Mouse (Mus musculus): ENCODE data around the gene Zfp978. TPM values are rescaled to one million over a fixed set of nuclear protein-coding genes. Genes with fewer than 3 reads are reported as not detected.
"Not testable (repeated sequence)": the region's sequence is repeated elsewhere in the genome, so short reads cannot be mapped to it uniquely, and the experiment has no call there.

Gene Zfp978
- polyA plus RNA-seq, 1 experiment from 2014 or later: not detected

- H3K4me1 ChIP-seq; H3K27me3 ChIP-seq; H3K4me2 ChIP-seq; H3K4me3 ChIP-seq; H3K9ac ChIP-seq; ATAC-seq; H3K36me3 ChIP-seq (ENCODE audit: poor library complexity, severe bottlenecking); H3K27ac ChIP-seq: not testable (repeated sequence)
- WGBS: 90% methylated on average over 6 of the region's 6 CpGs
- H3K9me3 ChIP-seq (replicated peaks): peaks cover 54% of the 10 kb centered on the region
Measured at GRCm38 (mm10) chr4:147403509-147403908, 42.4 kb downstream of the Zfp978 start.

DNA sequence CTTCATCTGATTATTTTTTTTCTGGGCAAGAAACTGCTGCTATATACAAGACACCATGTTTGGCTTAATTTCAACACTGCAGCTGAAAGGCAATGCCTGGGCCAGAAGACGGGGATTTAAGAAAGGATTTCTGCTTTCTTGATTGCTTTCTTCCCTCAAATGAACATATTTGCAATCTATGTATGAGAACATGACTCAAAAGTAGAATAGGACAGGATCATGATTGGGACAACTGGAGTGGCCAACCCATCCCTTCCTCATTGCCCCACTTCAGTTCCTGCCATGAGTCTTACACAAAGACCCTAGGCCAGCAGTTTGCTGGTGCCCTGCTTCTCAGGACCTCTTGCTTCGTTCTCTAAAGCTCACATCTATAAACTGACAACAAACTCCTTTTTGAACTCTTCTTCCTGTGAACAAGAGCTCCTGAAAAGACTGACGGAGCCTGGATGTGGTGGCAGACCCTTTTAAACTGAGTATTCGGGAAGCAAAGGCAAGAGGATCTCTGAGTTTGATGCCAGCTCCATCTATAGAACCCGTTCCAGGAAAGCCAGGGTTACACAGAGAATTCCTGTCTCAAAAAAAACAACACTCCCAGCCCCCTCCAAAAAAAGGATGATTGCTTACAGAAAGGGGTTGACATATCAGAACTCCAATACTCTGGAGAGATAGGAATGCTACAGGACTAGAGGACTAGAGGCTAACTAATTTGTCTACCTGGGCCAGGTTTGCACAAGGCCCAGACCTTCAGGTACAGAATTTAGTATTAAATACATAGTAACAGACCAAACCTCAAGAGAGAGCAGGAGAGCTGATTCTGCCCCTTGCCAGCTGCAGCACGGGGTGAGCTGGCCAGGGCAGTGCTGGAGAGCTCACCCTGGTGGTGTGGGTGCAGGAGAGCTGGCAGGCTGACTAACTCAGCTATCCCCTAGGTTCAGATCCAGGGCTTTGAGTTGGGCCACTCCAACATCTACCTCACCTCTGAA is 43.1 kb downstream of the Zfp978 start:
- H3K9ac ChIP-seq; H3K4me2 ChIP-seq; H3K27ac ChIP-seq; H3K4me3 ChIP-seq; H3K4me1 ChIP-seq; ATAC-seq; H3K36me3 ChIP-seq (ENCODE audit: poor library complexity, severe bottlenecking); H3K27me3 ChIP-seq: not testable (repeated sequence)
- 77% methylated on average over 6 of the region's 6 CpGs for WGBS
- peaks cover 54% of the 10 kb centered on the region for H3K9me3 ChIP-seq (replicated peaks)

GRCm38 (mm10) chr4:147406735-147407462 is 45.8 kb downstream of the Zfp978 start:
- Histone ChIP-seq H3K27ac (no peak overlapping the region), H3K9ac (peak overlapping the region; percentile 63), H3K9me3 (replicated peaks) (peaks cover 48% of the 10 kb centered on the region), H3K4me3 (peak overlapping the region; percentile 42), H3K36me3 (ENCODE audit: poor library complexity, severe bottlenecking) (peaks cover 9% of the 10 kb centered on the region), H3K4me2 (peak overlapping the region; percentile 63), H3K27me3 (no peaks in the 10 kb centered on the region), H3K4me1 (no peaks in the 10 kb centered on the region)
- peak; percentile 95 for ATAC-seq
- 2% methylated on average over 36 of the region's 75 CpGs for WGBS

GRCm38 (mm10) chr4:147407463-147407822 is 46.3 kb downstream of the Zfp978 start:
- H3K4me2 ChIP-seq: peak overlapping the region; percentile 63
- ATAC-seq: peak; percentile 42; the same call in 1 of the 2 replicates
- peak overlapping the region; percentile 63 for H3K9ac ChIP-seq
- peaks cover 43% of the 10 kb centered on the region for H3K9me3 ChIP-seq (replicated peaks)
- H3K4me1 ChIP-seq: no peaks in the 10 kb centered on the region
- H3K27me3 ChIP-seq: no peaks in the 10 kb centered on the region
- peaks cover 9% of the 10 kb centered on the region for H3K36me3 ChIP-seq (ENCODE audit: poor library complexity, severe bottlenecking)
- peak overlapping the region; percentile 42 for H3K4me3 ChIP-seq
- WGBS: 3% methylated on average over 13 of the region's 13 CpGs
- no peak overlapping the region for H3K27ac ChIP-seq

GRCm38 (mm10) chr4:147416365-147416764 is 55.3 kb downstream of the Zfp978 start:
- ATAC-seq: not testable (repeated sequence)
- peaks cover 47% of the 10 kb centered on the region for H3K9me3 ChIP-seq (replicated peaks)
- 65% methylated on average over 1 of the region's 1 CpGs for WGBS

DNA sequence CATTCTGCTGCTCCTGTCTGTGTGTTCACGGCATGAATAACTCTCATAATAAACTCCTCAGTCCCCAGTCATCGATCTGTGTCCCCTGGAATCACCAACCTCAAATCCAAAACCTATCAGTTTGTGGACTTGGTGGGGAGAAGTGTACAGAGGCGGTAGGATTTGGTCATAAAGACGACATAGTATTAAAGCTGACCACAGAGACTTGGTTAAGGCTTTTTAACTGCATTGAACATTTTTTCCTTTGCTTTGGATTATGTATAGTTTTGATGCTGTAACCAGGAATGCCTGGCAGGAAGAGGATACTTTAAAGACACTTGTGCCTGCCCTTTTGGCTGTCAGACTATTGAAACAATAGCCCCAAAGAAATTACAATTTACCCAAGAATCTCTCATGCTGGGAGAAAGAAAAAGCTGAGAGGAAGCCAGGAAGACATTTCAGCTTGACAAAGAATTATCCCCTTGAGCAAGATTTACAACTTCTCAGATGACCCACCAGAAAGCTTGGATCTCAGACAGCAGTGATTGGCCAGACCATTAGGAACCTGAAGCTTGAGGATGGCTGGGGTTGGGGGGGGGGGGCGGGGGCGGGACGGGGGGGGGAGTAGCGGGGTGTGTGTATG is 56.2 kb downstream of the Zfp978 start:
- Histone ChIP-seq H3K27ac (no peak overlapping the region), H3K9ac (no peak overlapping the region), H3K4me2 (no peak overlapping the region), H3K4me1 (no peaks in the 10 kb centered on the region), H3K4me3 (no peak overlapping the region), H3K36me3 (ENCODE audit: poor library complexity, severe bottlenecking) (no peaks in the 10 kb centered on the region), H3K27me3 (no peaks in the 10 kb centered on the region), H3K9me3 (replicated peaks) (peaks cover 55% of the 10 kb centered on the region)
- 59% methylated on average over 8 of the region's 8 CpGs for WGBS
- ATAC-seq: no peak; the same call in 1 of the 2 replicates

More at GRCm38 (mm10) chr4:147416365-147416764, 55.3 kb downstream of the Zfp978 start:
- not testable (repeated sequence) for H3K9ac ChIP-seq; H3K36me3 ChIP-seq (ENCODE audit: poor library complexity, severe bottlenecking); H3K27me3 ChIP-seq; H3K27ac ChIP-seq; H3K4me2 ChIP-seq; H3K4me3 ChIP-seq; H3K4me1 ChIP-seq

GRCm38 (mm10) chr4:147417921-147418320 is 56.8 kb downstream of the Zfp978 start:
- Histone ChIP-seq H3K27ac (no peak overlapping the region), H3K4me2 (no peak overlapping the region), H3K4me3 (no peak overlapping the region), H3K9ac (no peak overlapping the region), H3K4me1 (no peaks in the 10 kb centered on the region), H3K27me3 (no peaks in the 10 kb centered on the region), H3K36me3 (ENCODE audit: poor library complexity, severe bottlenecking) (no peaks in the 10 kb centered on the region), H3K9me3 (replicated peaks) (peaks cover 55% of the 10 kb centered on the region)
- no peak for ATAC-seq
- 65% methylated on average over 10 of the region's 10 CpGs for WGBS

GRCm38 (mm10) chr4:147418333-147418732 is 57.2 kb downstream of the Zfp978 start:
- WGBS: 53% methylated on average over 7 of the region's 7 CpGs
- not testable (repeated sequence) for H3K9ac ChIP-seq; H3K4me3 ChIP-seq; ATAC-seq; H3K4me2 ChIP-seq; H3K36me3 ChIP-seq (ENCODE audit: poor library complexity, severe bottlenecking); H3K27me3 ChIP-seq; H3K4me1 ChIP-seq; H3K27ac ChIP-seq
- peaks cover 59% of the 10 kb centered on the region for H3K9me3 ChIP-seq (replicated peaks)

DNA sequence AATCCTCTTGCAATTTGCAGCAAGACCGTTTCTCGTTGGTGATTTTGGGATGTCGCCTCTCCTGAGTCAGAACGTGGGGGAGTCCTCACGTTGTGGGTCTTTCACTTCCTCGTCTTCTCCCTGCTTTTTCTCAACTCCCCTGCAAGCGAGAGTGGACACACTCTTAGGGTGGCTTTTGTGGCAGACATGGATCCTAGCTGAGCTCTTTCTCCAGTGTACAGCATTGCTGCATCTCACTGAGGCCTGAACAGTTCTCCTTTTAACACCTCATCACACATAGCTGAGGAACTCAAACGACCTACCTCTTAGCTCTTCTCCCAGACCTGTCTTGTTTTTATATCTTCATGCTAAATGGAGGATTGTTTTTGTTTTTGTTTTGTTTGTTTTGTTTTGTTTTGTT is 58.1 kb downstream of the Zfp978 start:
- peaks cover 66% of the 10 kb centered on the region for H3K9me3 ChIP-seq (replicated peaks)

DNA sequence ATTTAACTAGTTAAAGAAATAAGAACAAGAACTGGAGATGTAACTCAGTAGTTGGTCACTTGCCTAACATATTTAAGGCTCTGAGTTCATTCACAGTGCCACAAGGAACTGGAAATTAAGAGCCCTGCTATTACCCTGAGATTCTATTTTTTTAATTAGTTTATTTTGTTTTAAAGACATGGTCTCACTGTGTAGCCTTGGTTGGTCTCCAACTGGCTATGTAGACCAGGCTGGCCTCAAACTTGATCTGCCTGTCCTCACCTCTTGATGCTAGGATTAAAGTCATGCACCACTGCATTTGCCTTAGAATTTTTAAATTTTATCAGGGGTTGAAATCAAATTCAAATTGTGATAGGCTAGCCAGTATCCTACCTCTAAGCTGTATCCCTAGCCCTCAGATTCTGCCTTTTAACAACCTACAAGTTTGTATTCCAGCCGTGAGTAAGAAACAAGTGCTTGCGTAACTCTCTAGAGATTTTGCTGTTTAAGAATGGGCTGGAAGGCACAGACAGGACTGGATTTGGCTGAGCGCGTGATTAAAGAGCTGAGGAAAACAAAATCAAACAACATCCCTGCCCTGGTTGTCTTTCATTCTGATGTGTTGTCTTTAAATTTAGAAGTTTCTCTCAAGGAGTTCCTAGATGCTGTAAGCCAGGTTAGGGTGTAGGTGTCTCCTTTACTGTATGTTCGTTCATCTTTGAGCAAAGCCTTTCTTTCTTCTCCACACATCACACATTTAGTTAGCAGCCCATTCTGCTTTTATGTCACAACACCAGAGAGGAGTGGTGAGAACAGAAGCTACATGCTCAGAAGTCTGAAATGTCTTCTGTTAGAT is 58.9 kb downstream of the Zfp978 start:
- H3K27ac ChIP-seq; H3K4me1 ChIP-seq; H3K4me3 ChIP-seq; ATAC-seq; H3K36me3 ChIP-seq (ENCODE audit: poor library complexity, severe bottlenecking); H3K27me3 ChIP-seq; H3K9ac ChIP-seq; H3K4me2 ChIP-seq: not testable (repeated sequence)
- H3K9me3 ChIP-seq (replicated peaks): peaks cover 66% of the 10 kb centered on the region
- WGBS: 81% methylated on average over 5 of the region's 5 CpGs

More for the DNA sequence above, 58.1 kb downstream of the Zfp978 start:
- not testable (repeated sequence) for ATAC-seq; H3K4me2 ChIP-seq; H3K27me3 ChIP-seq; H3K4me3 ChIP-seq; H3K27ac ChIP-seq; H3K36me3 ChIP-seq (ENCODE audit: poor library complexity, severe bottlenecking); H3K9ac ChIP-seq; H3K4me1 ChIP-seq
- 82% methylated on average over 8 of the region's 8 CpGs for WGBS

DNA sequence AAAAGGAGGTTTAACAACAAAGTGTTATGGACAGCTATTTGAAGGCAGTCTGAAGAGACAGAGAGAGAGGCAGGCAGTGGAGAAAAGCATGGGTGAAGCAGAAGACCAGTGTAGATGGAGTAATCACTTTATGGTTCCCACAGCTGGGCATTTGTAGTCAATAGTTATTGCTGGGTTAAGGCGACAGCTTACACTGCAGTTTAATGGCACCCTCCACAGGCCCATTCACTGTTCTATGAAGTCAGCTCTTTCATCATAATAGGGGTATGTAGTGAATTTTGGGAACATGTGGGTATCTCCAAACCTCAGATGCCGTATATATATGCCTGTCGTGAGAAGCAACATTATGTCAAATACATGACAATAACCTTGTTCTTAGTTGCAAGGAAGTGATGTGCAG is 59.7 kb downstream of the Zfp978 start:
- 66% methylated on average over 3 of the region's 3 CpGs for WGBS
- no peak for ATAC-seq
- Histone ChIP-seq H3K4me1 (no peaks in the 10 kb centered on the region), H3K36me3 (ENCODE audit: poor library complexity, severe bottlenecking) (no peaks in the 10 kb centered on the region), H3K27me3 (no peaks in the 10 kb centered on the region), H3K27ac (no peak overlapping the region), H3K9me3 (replicated peaks) (peaks cover 75% of the 10 kb centered on the region), H3K4me2 (no peak overlapping the region), H3K4me3 (no peak overlapping the region), H3K9ac (no peak overlapping the region)

All from forebrain, embryonic 13.5 days (tissue).